Mouse (Mus musculus) T-helper 1 cell (primary cell): Measurements from ENCODE around the gene Lbhd1.

Experiments
- in situ Hi-C: fragments of 300-600 bp; cut with MboI, MseI; formaldehyde crosslinking; loops from one replicate; pipeline ENCODE4 v1.15.1; 2025; ENCODE audit warnings: high pct_unique_total_duplicates

Lbhd1 gene

GRCm38 (mm10) chr19:8903412-8903811 is 19.9 kb downstream of the Lbhd1 start:
- in situ Hi-C loops, result loop anchor here (10.0 kb wide), 1 partner anchor 1869 kb away; the partner anchor contains the start of gene Stip1

- in situ Hi-C loops, result loop anchor here (10.0 kb wide), 1 partner anchor 1874 kb away; the partner anchor contains the start of gene Stip1
Measured at GRCm38 (mm10) chr19:8908531-8908930, 25.0 kb downstream of the Lbhd1 start.

GRCm38 (mm10) chr19:8911810-8912209 is 28.3 kb downstream of the Lbhd1 start:
- in situ Hi-C loops, result loop anchor here (10.0 kb wide), 1 partner anchor 1687 kb away; no protein-coding TSS in a partner anchor

GRCm38 (mm10) chr19:8914212-8914611 is 30.7 kb downstream of the Lbhd1 start:
- in situ Hi-C loops, result loop anchor here (10.0 kb wide), 1 partner anchor 1689 kb away; no protein-coding TSS in a partner anchor

- in situ Hi-C loops, result loop anchor here (10.0 kb wide), 1 partner anchor 1694 kb away; no protein-coding TSS in a partner anchor
Measured at GRCm38 (mm10) chr19:8919000-8919399, 35.5 kb downstream of the Lbhd1 start.

GRCm38 (mm10) chr19:8919684-8920072 is 36.1 kb downstream of the Lbhd1 start:
- in situ Hi-C loops, result loop anchor here (10.0 kb wide), 1 partner anchor 1695 kb away; no protein-coding TSS in a partner anchor

- in situ Hi-C loops, result no loop called here
Measured at GRCm38 (mm10) chr19:8920073-8920736, 36.7 kb downstream of the Lbhd1 start, which contains the start of gene B3gat3. B3gat3 (plus strand) TSS chr19:8920374.

GRCm38 (mm10) chr19:8920836-8921291 is 37.3 kb downstream of the Lbhd1 start:
- in situ Hi-C loops, result no loop called here

GRCm38 (mm10) chr19:8921741-8922140 is 38.2 kb downstream of the Lbhd1 start:
- in situ Hi-C loops, result no loop called here

- in situ Hi-C loops, result no loop called here
Measured at GRCm38 (mm10) chr19:8926766-8927165, 43.2 kb downstream of the Lbhd1 start.

GRCm38 (mm10) chr19:8927891-8928525 is 44.5 kb downstream of the Lbhd1 start:
- in situ Hi-C loops, result no loop called here

- in situ Hi-C loops, result no loop called here
Measured at GRCm38 (mm10) chr19:8928689-8929223, 45.2 kb downstream of the Lbhd1 start.

- in situ Hi-C loops, result no loop called here
Measured at GRCm38 (mm10) chr19:8929224-8930088, 45.9 kb downstream of the Lbhd1 start, which contains the start of the genes Rom1 and Eml3. Rom1 (minus strand) TSS chr19:8929356. Eml3 (plus strand) TSS chr19:8929552.

GRCm38 (mm10) chr19:8930117-8930516 is 46.6 kb downstream of the Lbhd1 start:
- in situ Hi-C loops, result no loop called here

- in situ Hi-C loops, result no loop called here
Measured at GRCm38 (mm10) chr19:8930771-8931170, 47.2 kb downstream of the Lbhd1 start.

- in situ Hi-C loops, result no loop called here
Measured at GRCm38 (mm10) chr19:8936736-8937135, 53.2 kb downstream of the Lbhd1 start.

- in situ Hi-C loops, result no loop called here
Measured at GRCm38 (mm10) chr19:8940526-8941133, 57.1 kb downstream of the Lbhd1 start.

- in situ Hi-C loops, result no loop called here
Measured at GRCm38 (mm10) chr19:8941136-8941514, 57.6 kb downstream of the Lbhd1 start.

- in situ Hi-C loops, result no loop called here
Measured at GRCm38 (mm10) chr19:8941515-8942217, 58.1 kb downstream of the Lbhd1 start, which contains the start of gene Mta2. Mta2 (plus strand) TSS chr19:8941875.
